Mouse (Mus musculus) left cerebral cortex, adult 2 months (tissue): ENCODE measurements around the gene Avp. TPM values are rescaled to one million over a fixed set of nuclear protein-coding genes. Genes with fewer than 3 reads are reported as not detected.

Experiments
- DNase-seq, 2 experiments: peaks; one replicate each; pipeline ENCODE4 v3.0.0; 2021 to 2022; ENCODE audit warnings: low spot score in 2 of 2, mixed read lengths in 1 of 2; ENCODE audit errors: extremely low spot score in 1 of 2
- H3K27ac ChIP-seq: fragments of 200-600 bp; 2 replicates; pipeline ENCODE4 v1.8.1; 2022
- H3K4me3 ChIP-seq: fragments of 200-600 bp; 2 replicates; pipeline ENCODE4 v1.8.1; 2022
- CTCF ChIP-seq: fragments of 200-600 bp; IDR thresholded peaks from 2 replicates; pipeline ENCODE4 v1.8.1; 2022; ENCODE audit warnings: antibody characterized with exemption, mild to moderate bottlenecking, moderate library complexity
- intact Hi-C: fragments of 180-260 bp; cut with DNase I; formaldehyde crosslinking; loops from one replicate; pipeline ENCODE4 v1.15.1; 2025
- total RNA-seq, 2 experiments: library from RNA; stranded (reverse); gene quantifications; 2 replicates each; pipeline ENCODE4 v1.2.3; 2021

Gene Avp
- total RNA-seq, 2 experiments from 2014 or later: 22.8 TPM; not detected in 1

DNA sequence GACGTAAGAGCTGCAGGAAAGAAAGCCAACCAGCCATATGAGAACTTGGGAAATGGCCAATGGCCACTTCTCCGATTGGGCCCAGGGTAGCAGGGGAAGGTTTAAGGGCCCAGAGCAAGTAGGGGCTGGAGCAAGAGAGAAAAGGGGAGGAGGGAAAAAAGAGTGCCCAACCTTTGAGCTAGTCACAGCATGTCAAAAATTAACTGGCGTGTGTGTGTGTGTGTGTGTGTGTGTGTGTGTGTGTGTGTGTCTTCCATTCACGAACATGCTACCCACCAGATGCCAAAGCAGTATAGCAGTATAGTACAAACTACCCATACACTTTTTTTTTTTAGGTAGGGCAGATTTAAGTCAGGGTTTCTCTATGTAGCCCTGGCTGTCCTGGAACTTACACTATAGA lies 13.4 kb downstream of the Avp start:
- Histone ChIP-seq H3K27ac (no peak overlapping the region), H3K4me3 (no peak overlapping the region)
- no peak for TF ChIP-seq CTCF
- intact Hi-C loops: no loop called here
- no peak for DNase-seq

DNA sequence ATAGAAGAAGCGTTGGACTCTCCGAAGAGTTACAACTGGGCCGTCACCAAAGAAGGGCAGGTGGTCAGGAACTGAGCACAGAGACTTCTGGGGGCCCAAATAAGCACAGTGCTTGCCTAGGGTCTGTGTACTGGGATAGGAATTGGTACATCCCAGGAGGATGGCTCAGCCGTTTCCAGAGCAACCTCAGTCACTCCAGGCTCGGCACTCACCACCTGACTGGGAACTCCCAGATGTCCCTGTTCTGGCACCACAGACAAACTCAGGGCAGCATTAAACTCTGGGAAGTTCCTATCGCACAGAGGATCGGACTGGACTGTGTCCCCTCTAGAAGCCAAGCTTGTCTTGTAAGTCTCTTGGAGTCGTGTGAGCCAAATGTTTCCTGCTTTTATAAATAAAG lies 17.4 kb downstream of the Avp start:
- H3K27ac ChIP-seq: no peak overlapping the region
- DNase-seq: no peak
- peak overlapping the region; percentile 89 for H3K4me3 ChIP-seq
- TF ChIP-seq CTCF: no peak
- intact Hi-C loops: no loop called here

DNA sequence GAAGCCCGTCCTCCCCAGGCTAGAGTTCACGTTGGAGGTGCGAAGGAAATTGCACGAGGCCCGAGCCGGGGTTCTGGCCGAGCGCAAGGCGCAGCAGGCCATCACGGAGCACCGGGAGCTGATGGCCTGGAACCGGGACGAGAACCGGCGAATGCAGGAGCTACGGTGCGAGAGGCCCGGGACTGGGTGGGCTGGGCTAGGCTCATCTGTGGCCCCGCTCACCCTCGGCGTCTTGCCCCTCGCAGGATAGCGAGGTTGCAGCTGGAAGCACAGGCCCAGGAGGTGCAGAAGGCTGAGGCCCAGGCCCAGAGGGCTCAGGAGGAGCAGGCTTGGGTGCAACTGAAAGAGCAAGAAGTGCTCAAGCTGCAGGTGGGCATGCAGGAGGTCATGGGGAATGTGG lies 18.3 kb downstream of the Avp start:
- no peak for DNase-seq
- TF ChIP-seq CTCF: no peak
- intact Hi-C loops: no loop called here

DNA sequence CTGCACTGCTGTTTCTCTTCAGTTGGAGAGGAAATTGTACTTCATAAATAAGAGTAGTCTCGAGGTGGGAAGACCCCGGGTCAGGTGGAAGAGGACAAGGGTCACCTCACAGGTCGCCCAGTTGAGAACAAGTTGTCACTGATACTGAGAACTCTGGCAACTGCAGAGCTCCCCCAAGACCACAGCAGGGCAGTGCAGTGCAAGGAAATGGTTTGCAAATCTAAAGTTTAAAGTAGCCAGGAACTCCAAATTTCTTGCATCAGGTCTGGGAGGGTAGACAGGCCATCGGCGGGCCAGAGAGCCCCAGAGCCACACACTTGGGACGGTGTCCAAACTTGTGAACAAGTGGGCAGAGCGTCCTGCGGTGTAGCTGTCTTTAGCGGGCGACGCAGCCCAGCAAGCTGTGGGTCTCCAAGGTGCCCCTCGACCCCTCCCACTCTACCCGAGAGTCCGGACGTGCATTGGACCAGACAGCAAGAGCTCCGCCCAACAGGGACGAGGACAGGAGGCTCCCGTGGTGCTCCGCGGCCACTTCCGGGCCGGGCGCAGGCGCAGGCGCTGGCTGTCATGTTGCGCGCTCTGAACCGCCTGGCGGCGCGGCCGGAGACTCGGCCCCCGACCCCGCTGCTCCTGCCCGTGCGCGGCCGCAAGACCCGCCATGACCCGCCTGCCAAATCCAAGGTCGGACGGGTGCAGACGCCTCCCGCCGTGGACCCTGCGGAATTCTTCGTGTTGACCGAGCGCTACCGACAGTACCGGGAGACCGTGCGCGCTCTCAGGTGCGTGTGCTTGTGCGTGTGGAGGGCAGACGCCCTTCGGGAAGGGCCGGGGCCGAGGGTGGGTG lies 18.9 kb downstream of the Avp start, which contains the start of gene Mrps26:
TSS of gene Mrps26 (plus strand) at position 531 of the 844 bp plus-strand sequence.
- Histone ChIP-seq H3K4me3 (peak within 1 kb of the TSS; percentile 89), H3K27ac (peak within 1 kb of the TSS; percentile 91)
- peak; percentile 32 for TF ChIP-seq CTCF
- peak; percentile 92 to 93 for DNase-seq
- intact Hi-C loops: no loop called here

More for the DNA sequence above, 18.3 kb downstream of the Avp start:
- Histone ChIP-seq H3K4me3 (peak overlapping the region; percentile 89), H3K27ac (peak overlapping the region; percentile 91)

DNA sequence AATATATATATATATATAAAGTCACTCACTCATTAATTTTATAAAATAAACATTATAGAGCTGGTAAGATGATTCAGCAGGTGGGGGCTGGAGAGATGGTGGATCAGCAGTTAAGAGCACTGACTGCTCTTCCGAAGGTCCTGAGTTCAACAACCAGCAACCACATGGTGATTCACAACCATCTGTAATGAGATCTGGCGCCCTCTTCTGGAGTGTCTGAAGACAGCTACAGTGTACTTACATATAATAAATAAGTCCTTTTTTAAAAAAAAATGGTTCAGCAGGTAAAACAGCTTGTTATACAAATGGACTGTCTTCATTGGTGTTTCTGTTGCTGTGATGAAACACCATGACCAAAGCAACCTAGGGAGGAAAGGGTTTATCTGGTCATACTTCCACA lies 24.3 kb downstream of the Avp start:
- TF ChIP-seq CTCF: peak; percentile 32
- DNase-seq: no peak
- intact Hi-C loops: no loop called here
- Histone ChIP-seq H3K4me3 (no peak overlapping the region), H3K27ac (no peak overlapping the region)

DNA sequence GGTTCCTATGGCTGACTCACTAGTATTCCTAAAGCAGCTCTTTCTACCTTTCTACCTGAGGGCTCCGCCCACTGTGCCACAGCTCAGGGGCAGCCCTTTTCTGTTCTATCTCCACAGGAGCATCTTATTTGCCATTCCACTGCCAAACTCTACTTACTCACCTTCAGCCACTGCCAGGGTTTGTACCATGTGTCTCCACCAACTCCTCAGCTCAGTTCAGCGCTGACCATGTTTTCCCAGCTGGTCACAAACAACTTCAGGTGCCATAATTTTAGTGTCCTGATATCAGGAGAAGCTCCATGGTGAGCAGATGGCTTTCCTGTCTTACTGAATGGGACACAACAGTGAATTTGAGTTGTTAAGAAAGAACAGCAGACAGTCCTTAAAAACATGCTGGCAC lies 24.9 kb downstream of the Avp start:
- no peak for DNase-seq
- H3K4me3 ChIP-seq: no peak overlapping the region
- intact Hi-C loops: no loop called here
- TF ChIP-seq CTCF: no peak
- H3K27ac ChIP-seq: no peak overlapping the region

DNA sequence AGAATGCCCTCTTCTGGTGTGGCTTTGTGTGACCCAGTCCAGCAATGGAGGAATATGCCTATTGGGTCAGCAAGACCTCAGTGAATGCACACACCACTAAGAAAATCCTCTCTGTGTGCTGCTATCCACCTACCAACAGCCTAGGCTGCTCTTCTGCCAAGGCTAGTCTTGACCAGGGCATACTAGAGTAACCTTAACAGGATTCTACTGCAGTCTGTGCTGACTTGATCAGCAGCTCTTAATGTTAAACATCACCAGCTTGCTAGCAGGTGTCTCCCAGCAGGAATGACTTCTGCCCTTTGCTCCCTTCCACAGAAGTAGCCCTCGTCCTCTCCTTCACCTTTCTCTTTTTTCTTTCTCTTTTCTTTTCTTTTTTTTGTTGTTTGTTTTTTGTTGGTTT lies 26.1 kb downstream of the Avp start:
- no peak for TF ChIP-seq CTCF
- Histone ChIP-seq H3K27ac (no peak overlapping the region), H3K4me3 (no peak overlapping the region)
- intact Hi-C loops: no loop called here
- DNase-seq: no peak

DNA sequence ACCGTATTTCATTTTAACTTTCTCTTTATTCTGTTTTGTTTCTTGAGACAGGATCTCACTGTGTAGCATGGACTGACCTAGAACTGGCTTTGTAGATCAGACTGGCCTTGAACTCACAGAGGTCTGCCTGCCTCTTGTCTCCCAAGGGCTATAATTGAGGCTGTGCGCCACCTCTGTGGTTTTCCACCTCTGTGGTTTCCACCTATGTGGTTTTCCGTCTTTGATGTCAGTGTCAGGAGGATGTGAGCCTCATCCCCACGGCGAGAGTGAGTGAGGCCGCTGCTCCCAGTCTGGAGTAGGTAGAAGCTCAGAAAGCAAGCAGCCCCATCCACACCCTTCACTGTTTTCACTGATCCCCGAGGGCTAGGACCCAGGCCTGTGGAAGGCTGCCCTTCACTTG lies 27.5 kb downstream of the Avp start:
- TF ChIP-seq CTCF: no peak
- intact Hi-C loops: no loop called here

DNA sequence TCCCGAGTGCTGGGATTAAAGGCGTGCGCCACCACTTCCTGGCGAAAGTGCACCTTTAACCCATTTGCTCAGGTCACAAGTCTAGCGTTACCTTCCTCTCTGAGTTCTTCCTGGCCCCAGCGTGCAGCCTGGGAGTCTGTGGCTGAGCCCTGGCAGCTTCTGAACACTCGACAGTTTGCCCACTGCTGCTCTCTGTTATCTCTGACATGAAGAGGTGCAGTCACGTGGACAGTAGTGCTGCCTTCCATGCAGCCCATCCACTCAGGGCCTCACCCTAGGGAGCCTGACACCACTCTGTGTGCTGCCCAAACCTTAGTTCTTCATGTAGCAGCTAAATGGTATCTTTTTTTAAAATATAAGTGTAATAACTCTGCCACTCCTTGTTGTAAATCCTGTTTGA lies 35.4 kb downstream of the Avp start:
- Histone ChIP-seq H3K27ac (no peak overlapping the region), H3K4me3 (no peak overlapping the region)
- intact Hi-C loops: no loop called here
- no peak for DNase-seq
- no peak for TF ChIP-seq CTCF

More for the DNA sequence above, 27.5 kb downstream of the Avp start:
- H3K4me3 ChIP-seq: no peak overlapping the region
- no peak overlapping the region for H3K27ac ChIP-seq
- no peak for DNase-seq

DNA sequence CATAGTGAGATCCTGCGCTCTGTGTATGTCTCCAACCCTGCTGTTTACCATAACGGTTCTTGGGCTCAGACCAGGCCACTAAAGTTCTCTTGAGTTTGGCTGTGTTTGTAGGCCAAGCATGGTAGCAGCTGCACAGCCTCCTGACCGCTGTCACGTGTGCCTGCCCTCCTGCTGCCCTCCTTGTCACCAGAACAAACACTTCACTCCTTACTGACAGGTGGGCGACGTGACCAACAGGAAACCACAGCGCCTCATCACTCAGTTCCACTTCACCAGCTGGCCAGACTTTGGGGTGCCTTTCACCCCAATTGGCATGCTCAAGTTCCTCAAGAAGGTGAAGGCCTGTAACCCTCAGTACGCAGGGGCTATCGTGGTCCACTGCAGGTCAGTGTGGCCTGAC lies 42.1 kb downstream of the Avp start:
- Histone ChIP-seq H3K27ac (no peak overlapping the region), H3K4me3 (no peak overlapping the region)
- no peak for TF ChIP-seq CTCF
- DNase-seq: no peak
- intact Hi-C loops: no loop called here

DNA sequence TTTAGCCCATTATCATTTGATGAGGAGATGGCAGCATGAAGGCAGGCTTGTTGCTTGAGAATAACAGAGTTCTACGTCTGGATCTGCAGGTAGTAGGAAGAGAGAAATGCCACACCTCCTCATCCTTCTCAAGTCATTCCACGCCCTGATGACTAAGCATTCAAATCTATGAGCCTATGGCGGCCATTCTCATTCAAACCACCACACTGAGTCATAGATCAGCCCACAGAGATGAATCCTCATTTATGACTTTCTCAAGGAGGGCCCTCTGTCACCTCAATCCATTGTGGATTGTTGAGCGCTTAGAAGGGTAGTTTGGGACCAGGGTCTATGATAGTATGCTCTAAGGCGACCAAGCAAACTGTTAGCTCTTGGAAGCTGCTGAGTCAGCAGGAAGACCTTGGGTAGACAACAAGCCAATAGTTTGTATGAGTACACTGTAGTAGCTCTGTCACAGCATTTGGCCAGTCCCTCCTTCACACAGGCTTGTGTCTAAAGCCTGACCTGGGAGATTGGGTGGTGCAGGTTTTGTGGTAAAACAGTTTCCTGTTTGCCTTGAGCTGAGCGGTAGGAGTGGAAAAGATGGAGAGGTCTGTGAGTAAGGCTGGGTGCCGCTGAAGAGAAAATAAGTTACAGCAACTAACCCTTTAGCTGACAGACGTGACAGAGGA lies 43.3 kb downstream of the Avp start:
- Histone ChIP-seq H3K27ac (no peak overlapping the region), H3K4me3 (no peak overlapping the region)
- intact Hi-C loops: no loop called here
- DNase-seq: no peak
- TF ChIP-seq CTCF: no peak

DNA sequence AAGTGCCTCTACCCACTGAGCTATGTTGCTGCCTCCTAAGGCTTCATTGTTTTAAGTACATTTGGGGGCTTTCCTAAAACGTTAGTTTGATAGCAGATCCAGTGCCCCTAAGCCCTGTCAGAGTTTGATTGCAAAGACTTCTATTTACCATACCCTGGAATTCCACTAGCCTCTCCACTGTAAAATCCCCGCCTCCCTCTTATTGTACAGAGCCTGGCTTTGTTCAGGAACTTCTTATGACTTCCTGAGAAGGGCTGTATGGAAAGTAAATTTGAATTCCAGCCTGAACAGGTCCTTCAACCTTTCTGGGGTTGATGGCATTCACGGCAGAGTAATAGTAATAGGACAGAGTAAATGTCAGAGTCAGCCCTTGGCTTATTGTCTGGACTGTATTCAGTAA lies 45.5 kb downstream of the Avp start:
- Histone ChIP-seq H3K27ac (no peak overlapping the region), H3K4me3 (no peak overlapping the region)
- TF ChIP-seq CTCF: no peak
- DNase-seq: no peak
- intact Hi-C loops: no loop called here
